Mouse (Mus musculus) MEL (cell line): ENCODE results near the gene Celsr2. TPM values are rescaled to one million over a fixed set of nuclear protein-coding genes. Genes with fewer than 3 reads are reported as not detected.

Source experiments
- DNase-seq: peaks from one replicate; pipeline ENCODE4 v3.0.0; 2011; ENCODE audit warnings: low read depth, low spot score
- H3K27ac ChIP-seq: 2 replicates; pipeline ENCODE4 v1.5.1; 2012; ENCODE audit warnings: low read depth, mild to moderate bottlenecking, control low read depth, low read length, moderate library complexity; ENCODE audit not compliant: control insufficient read depth
- H3K27me3 ChIP-seq, 2 experiments: fragments of 150-350 bp in 1 of 2; sonication (generic) in 1 of 2; 2 replicates each; pipeline ENCODE4 v1.6.1; 2012; ENCODE audit warnings: low read length in 2 of 2, mild to moderate bottlenecking in 2 of 2, improper control_type of control experiment in 1 of 2, moderate library complexity in 1 of 2; ENCODE audit not compliant: insufficient read depth in 2 of 2, control insufficient read depth in 1 of 2
- H3K36me3 ChIP-seq, 2 experiments: 2 replicates each; pipeline ENCODE4 v1.6.1; 2012 to 2014; ENCODE audit warnings: low read length in 2 of 2, improper control_type of control experiment in 1 of 2, inconsistent platforms in 1 of 2, mild to moderate bottlenecking in 1 of 2; ENCODE audit not compliant: insufficient read depth in 2 of 2, control insufficient read depth in 1 of 2
- H3K4me1 ChIP-seq, 2 experiments: fragments of 150-350 bp in 1 of 2; sonication (generic) in 1 of 2; 2 replicates each; pipeline ENCODE4 v1.6.1; 2012; ENCODE audit warnings: low read length in 2 of 2, improper control_type of control experiment in 1 of 2, mild to moderate bottlenecking in 1 of 2; ENCODE audit not compliant: insufficient read depth in 2 of 2, control insufficient read depth in 1 of 2
- H3K4me3 ChIP-seq, 2 experiments: fragments of 150-350 bp in 1 of 2; sonication (generic) in 1 of 2; 2 replicates each; pipeline ENCODE4 v1.5.1; 2012; ENCODE audit warnings: low read depth in 2 of 2, low read length in 2 of 2, mild to moderate bottlenecking in 2 of 2, moderate library complexity in 2 of 2, control low read depth in 1 of 2, improper control_type of control experiment in 1 of 2; ENCODE audit not compliant: control insufficient read depth in 1 of 2, insufficient read depth in 1 of 2
- H3K79me2 ChIP-seq: 2 replicates; pipeline ENCODE4 v1.6.1; 2012; ENCODE audit warnings: mild to moderate bottlenecking, low read length, moderate library complexity; ENCODE audit not compliant: control insufficient read depth, poor library complexity, insufficient read depth
- H3K9ac ChIP-seq: 2 replicates; pipeline ENCODE4 v1.6.1; 2012; ENCODE audit warnings: low read depth, mild to moderate bottlenecking, control low read depth, low read length, moderate library complexity; ENCODE audit not compliant: control insufficient read depth, poor library complexity, severe bottlenecking
- H3K9me3 ChIP-seq: fragments of 150-350 bp; sonication (generic); replicated peaks from 2 replicates; pipeline ENCODE4 v1.6.1; 2012; ENCODE audit warnings: mild to moderate bottlenecking, low read length, improper control_type of control experiment, moderate library complexity; ENCODE audit not compliant: insufficient read depth
- BHLHE40 ChIP-seq: IDR thresholded peaks from 2 replicates; pipeline ENCODE4 v1.6.1; 2012; ENCODE audit warnings: low read depth, mild to moderate bottlenecking, inconsistent platforms, low read length, improper control_type of control experiment, borderline replicate concordance
- CHD1 ChIP-seq: IDR thresholded peaks from 2 replicates; pipeline ENCODE4 v1.6.1; 2012; ENCODE audit warnings: low read depth, mild to moderate bottlenecking, inconsistent platforms, low read length, improper control_type of control experiment
- CTCF ChIP-seq, 3 experiments: IDR thresholded peaks in 2 of 3; conservative IDR thresholded peaks in 1 of 3; 2 replicates each; pipeline ENCODE4 v1.5.1; 2011 to 2012; ENCODE audit warnings: low read length in 3 of 3, low read depth in 2 of 3, mild to moderate bottlenecking in 2 of 3, improper control_type of control experiment in 1 of 3, inconsistent platforms in 1 of 3, mixed read lengths in 1 of 3, moderate library complexity in 1 of 3; ENCODE audit not compliant: control insufficient read depth in 1 of 3, insufficient read depth in 1 of 3, poor library complexity in 1 of 3, severe bottlenecking in 1 of 3
- E2F4 ChIP-seq: IDR thresholded peaks from 2 replicates; pipeline ENCODE4 v1.6.1; 2011; ENCODE audit warnings: low read depth, low read length, improper control_type of control experiment, borderline replicate concordance
- ELF1 ChIP-seq: IDR thresholded peaks from 2 replicates; pipeline ENCODE4 v1.6.1; 2014; ENCODE audit warnings: low read depth, mild to moderate bottlenecking, inconsistent platforms, low read length, improper control_type of control experiment, moderate library complexity
- EP300 ChIP-seq, 2 experiments: IDR thresholded peaks; 2 replicates each; pipeline ENCODE4 v1.6.1; 2011; ENCODE audit warnings: improper control_type of control experiment in 2 of 2, low read length in 2 of 2, low read depth in 1 of 2, mild to moderate bottlenecking in 1 of 2
- ETS1 ChIP-seq: IDR thresholded peaks from 2 replicates; pipeline ENCODE4 v1.6.1; 2012; ENCODE audit warnings: low read depth, mild to moderate bottlenecking, inconsistent platforms, low read length, improper control_type of control experiment, moderate library complexity
- GABPA ChIP-seq: IDR thresholded peaks from 2 replicates; pipeline ENCODE4 v1.6.1; 2012; ENCODE audit warnings: low read depth, mild to moderate bottlenecking, inconsistent platforms, low read length, improper control_type of control experiment, moderate library complexity
- GATA1 ChIP-seq: IDR thresholded peaks from 2 replicates; pipeline ENCODE4 v1.6.1; 2011; ENCODE audit warnings: low read depth, low read length, improper control_type of control experiment
- JUND ChIP-seq: IDR thresholded peaks from 2 replicates; pipeline ENCODE4 v1.6.1; 2011; ENCODE audit warnings: low read depth, mild to moderate bottlenecking, improper control_type of control experiment, low read length
- KAT2A ChIP-seq: conservative IDR thresholded peaks from 2 replicates; pipeline ENCODE4 v1.6.1; 2012; ENCODE audit warnings: low read depth, low read length, improper control_type of control experiment, inconsistent platforms
- MAFK ChIP-seq: IDR thresholded peaks from 2 replicates; pipeline ENCODE4 v1.6.1; 2011; ENCODE audit warnings: low read depth, mild to moderate bottlenecking, low read length, improper control_type of control experiment, borderline replicate concordance
- MAX ChIP-seq: IDR thresholded peaks from 2 replicates; pipeline ENCODE4 v1.6.1; 2011; ENCODE audit warnings: low read length, improper control_type of control experiment
- MAZ ChIP-seq: IDR thresholded peaks from 2 replicates; pipeline ENCODE4 v1.6.1; 2012; ENCODE audit warnings: low read depth, mild to moderate bottlenecking, inconsistent platforms, low read length, improper control_type of control experiment
- MEF2A ChIP-seq: IDR thresholded peaks from 2 replicates; pipeline ENCODE4 v1.6.1; 2014; ENCODE audit warnings: low read depth, mild to moderate bottlenecking, inconsistent platforms, low read length, improper control_type of control experiment; ENCODE audit not compliant: poor library complexity, insufficient replicate concordance, severe bottlenecking; ENCODE audit errors: extremely low read depth
- MXI1 ChIP-seq: IDR thresholded peaks from 2 replicates; pipeline ENCODE4 v1.6.1; 2011; ENCODE audit warnings: mild to moderate bottlenecking, low read depth, low read length, improper control_type of control experiment
- MYB ChIP-seq: IDR thresholded peaks from 2 replicates; pipeline ENCODE4 v1.6.1; 2011; ENCODE audit warnings: mild to moderate bottlenecking, low read depth, low read length, improper control_type of control experiment
- MYC ChIP-seq: IDR thresholded peaks from 2 replicates; pipeline ENCODE4 v1.6.1; 2011; ENCODE audit warnings: low read depth, mild to moderate bottlenecking, low read length, improper control_type of control experiment, moderate library complexity
- NELFE ChIP-seq: IDR thresholded peaks from 2 replicates; pipeline ENCODE4 v1.6.1; 2011; ENCODE audit warnings: low read depth, low read length, improper control_type of control experiment
- NRF1 ChIP-seq: IDR thresholded peaks from 2 replicates; pipeline ENCODE4 v1.6.1; 2014; ENCODE audit warnings: low read depth, mild to moderate bottlenecking, inconsistent platforms, low read length, improper control_type of control experiment, moderate library complexity; ENCODE audit not compliant: poor library complexity, insufficient read depth, severe bottlenecking
- POLR2A ChIP-seq, 2 experiments: IDR thresholded peaks; 2 replicates each; pipeline ENCODE4 v1.6.1; 2011 to 2012; ENCODE audit warnings: low read length in 2 of 2, mild to moderate bottlenecking in 2 of 2, control low read depth in 1 of 2, improper control_type of control experiment in 1 of 2, low read depth in 1 of 2, moderate library complexity in 1 of 2; ENCODE audit not compliant: control insufficient read depth in 1 of 2, insufficient read depth in 1 of 2, poor library complexity in 1 of 2
- POLR2AphosphoS2 ChIP-seq: IDR thresholded peaks from 2 replicates; pipeline ENCODE4 v1.6.1; 2011; ENCODE audit warnings: low read length, improper control_type of control experiment
- POLR2AphosphoS5 ChIP-seq: IDR thresholded peaks from 2 replicates; pipeline ENCODE4 v1.6.1; 2012; ENCODE audit warnings: low read depth, borderline replicate concordance, mild to moderate bottlenecking, inconsistent platforms, low read length, moderate library complexity, mixed read lengths
- RAD21 ChIP-seq: IDR thresholded peaks from 2 replicates; pipeline ENCODE4 v1.6.1; 2011; ENCODE audit warnings: mild to moderate bottlenecking, low read depth, low read length, improper control_type of control experiment
- RCOR1 ChIP-seq: IDR thresholded peaks from 2 replicates; pipeline ENCODE4 v1.6.1; 2012; ENCODE audit warnings: low read depth, mild to moderate bottlenecking, inconsistent platforms, low read length, improper control_type of control experiment
- SIN3A ChIP-seq: IDR thresholded peaks from 2 replicates; pipeline ENCODE4 v1.6.1; 2012; ENCODE audit warnings: low read length, improper control_type of control experiment, inconsistent platforms
- SMC3 ChIP-seq: IDR thresholded peaks from 2 replicates; pipeline ENCODE4 v1.6.1; 2011; ENCODE audit warnings: low read depth, low read length, improper control_type of control experiment
- TAL1 ChIP-seq: IDR thresholded peaks from 2 replicates; pipeline ENCODE4 v1.6.1; 2012; ENCODE audit warnings: mild to moderate bottlenecking, inconsistent platforms, low read length, moderate library complexity, mixed read lengths
- TCF12 ChIP-seq: IDR thresholded peaks from 2 replicates; pipeline ENCODE4 v1.6.1; 2014; ENCODE audit warnings: low read depth, mild to moderate bottlenecking, inconsistent platforms, low read length, improper control_type of control experiment, moderate library complexity
- UBTF ChIP-seq: IDR thresholded peaks from 2 replicates; pipeline ENCODE4 v1.6.1; 2012; ENCODE audit warnings: low read depth, mild to moderate bottlenecking, inconsistent platforms, low read length, improper control_type of control experiment, moderate library complexity, borderline replicate concordance; ENCODE audit not compliant: insufficient read depth
- USF1 ChIP-seq: IDR thresholded peaks from 2 replicates; pipeline ENCODE4 v1.6.1; 2014; ENCODE audit warnings: low read depth, mild to moderate bottlenecking, inconsistent platforms, low read length, improper control_type of control experiment, moderate library complexity
- USF2 ChIP-seq, 2 experiments: IDR thresholded peaks; 2 replicates each; pipeline ENCODE4 v1.6.1; 2011 to 2012; ENCODE audit warnings: improper control_type of control experiment in 2 of 2, low read length in 2 of 2, borderline replicate concordance in 1 of 2, inconsistent platforms in 1 of 2, low read depth in 1 of 2, mild to moderate bottlenecking in 1 of 2; ENCODE audit not compliant: insufficient read depth in 1 of 2
- ZC3H11A ChIP-seq: IDR thresholded peaks from 2 replicates; pipeline ENCODE4 v1.6.1; 2012; ENCODE audit warnings: low read depth, mild to moderate bottlenecking, inconsistent platforms, low read length, improper control_type of control experiment
- ZKSCAN1 ChIP-seq: IDR thresholded peaks from 2 replicates; pipeline ENCODE4 v1.6.1; 2012; ENCODE audit warnings: low read depth, mild to moderate bottlenecking, inconsistent platforms, low read length, improper control_type of control experiment, moderate library complexity
- ZMIZ1 ChIP-seq: IDR thresholded peaks from 2 replicates; pipeline ENCODE4 v1.6.1; 2012; ENCODE audit warnings: low read depth, mild to moderate bottlenecking, inconsistent platforms, low read length, improper control_type of control experiment, moderate library complexity
- ZNF384 ChIP-seq: IDR thresholded peaks from 2 replicates; pipeline ENCODE4 v1.6.1; 2012; ENCODE audit warnings: low read depth, mild to moderate bottlenecking, inconsistent platforms, low read length, improper control_type of control experiment
- polyA plus RNA-seq, 2 experiments: library from polyadenylated mRNA; stranded (reverse) in 1 of 2; unstranded in 1 of 2; fragments of >175 nt in 1 of 2; fragments of >200 nt in 1 of 2; gene quantifications; 2 replicates each; pipeline versions ENCODE4 v1.2.1 to v1.2.4; 2012; ENCODE audit warnings: low replicate concordance in 2 of 2, low read depth in 1 of 2; ENCODE audit not compliant: insufficient read length in 2 of 2, insufficient read depth in 1 of 2, missing spikeins in 1 of 2
- total RNA-seq: library from RNA; depleted of rRNA; stranded (reverse); fragments of 300-350 nt; gene quantifications from 2 replicates; pipeline ENCODE4 v1.2.3, GENCODE M21; 2012

The Celsr2 gene
- total and polyA plus RNA-seq, 3 experiments, result 0.04 TPM; not detected in 2

DNA sequence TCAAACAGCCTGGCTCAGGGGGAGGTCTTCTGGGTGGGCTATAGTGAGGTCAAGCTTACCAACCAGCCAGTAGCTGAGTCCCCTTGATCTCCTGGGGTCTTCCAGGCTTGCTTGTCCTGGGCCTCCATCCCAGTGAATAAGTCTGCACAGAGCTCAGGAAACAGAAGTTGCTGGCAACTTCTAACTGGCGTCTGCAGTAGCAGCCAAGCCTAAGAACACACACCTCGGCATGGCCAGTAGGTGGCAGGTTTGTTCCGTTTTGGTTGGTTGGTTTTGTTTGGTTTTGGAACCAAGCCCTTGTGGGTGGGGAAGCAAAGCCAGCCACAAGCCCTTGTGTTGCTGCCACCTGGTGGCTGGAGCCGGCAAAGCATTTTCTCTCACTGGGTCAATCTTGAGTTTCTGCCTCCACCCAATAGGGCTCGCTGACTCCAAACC lies 26.2 kb downstream of the Celsr2 start:
- Histone ChIP-seq H3K4me3 (no peak overlapping the region; a peak in 1 of 4 replicates), H3K79me2 (no peaks in the 10 kb centered on the region), H3K9me3 (no peaks in the 10 kb centered on the region), H3K4me1 (peaks cover 0 to 7% of the 10 kb centered on the region in 2 experiments; a peak in 3 of 4 replicates), H3K36me3 (peaks cover 0 to 3% of the 10 kb centered on the region in 2 experiments; a peak in 2 of 4 replicates), H3K27ac (no peak overlapping the region), H3K9ac (peak overlapping the region; percentile 15; the same call in 1 of the 2 replicates), H3K27me3 (peaks cover 0 to 4% of the 10 kb centered on the region in 2 experiments; a peak in 2 of 4 replicates)
- peak; percentile 98 for DNase-seq
- TF ChIP-seq RCOR1, result 0 out of 2 replicates have a peak, but pooled peaks have one; percentile 28
- TF ChIP-seq ZC3H11A, result peak; percentile 89
- TF ChIP-seq NRF1, result no peak
- no peak for TF ChIP-seq ZMIZ1
- no peak for TF ChIP-seq CHD1
- TF ChIP-seq POLR2AphosphoS5, result no peak
- no peak for TF ChIP-seq POLR2A (IDR thresholded peaks at IDR 0.05; ENCODE audit: control insufficient read depth in 1 of 2, insufficient read depth in 1 of 2, low read depth in 1 of 2, low read length in 2 of 2, poor library complexity in 1 of 2)
- peak; percentile 47; the same call in 1 of the 2 replicates for TF ChIP-seq TCF12
- TF ChIP-seq USF2 (IDR thresholded peaks at IDR 0.05; ENCODE audit: borderline replicate concordance in 1 of 2, insufficient read depth in 1 of 2, low read depth in 1 of 2, low read length in 2 of 2), result no peak
- TF ChIP-seq MXI1, result peak; percentile 75
- TF ChIP-seq NELFE, result no peak
- peak; percentile 92 for TF ChIP-seq SIN3A
- no peak for TF ChIP-seq GABPA
- TF ChIP-seq E2F4, result no peak
- TF ChIP-seq ZNF384, result no peak; the same call in 1 of the 2 replicates
- 0 out of 2 replicates have a peak, but pooled peaks have one; percentile 38 for TF ChIP-seq MYB
- TF ChIP-seq TAL1, result no peak
- peak; percentile 38; the same call in 1 of the 2 replicates for TF ChIP-seq JUND
- TF ChIP-seq MAX, result no peak
- peak in 1 of 2 experiments; percentile 63; a peak in 2 of 4 replicates for TF ChIP-seq EP300 (IDR thresholded peaks at IDR 0.05; ENCODE audit: low read depth in 1 of 2, low read length in 2 of 2)
- peak; percentile 99 for TF ChIP-seq SMC3
- 0 out of 2 replicates have a peak, but pooled peaks have one; percentile 23 for TF ChIP-seq ELF1
- TF ChIP-seq GATA1, result no peak
- peak; percentile 35; the same call in 1 of the 2 replicates for TF ChIP-seq BHLHE40
- TF ChIP-seq POLR2AphosphoS2, result no peak
- TF ChIP-seq MAZ, result peak; percentile 56; the same call in 1 of the 2 replicates
- TF ChIP-seq RAD21, result peak; percentile 89
- no peak for TF ChIP-seq UBTF
- no peak for TF ChIP-seq USF1
- peak; percentile 41; the same call in 1 of the 2 replicates for TF ChIP-seq MYC
- TF ChIP-seq MEF2A, result 0 out of 2 replicates have a peak, but pooled peaks have one; percentile 22
- TF ChIP-seq ETS1, result peak; percentile 50; the same call in 1 of the 2 replicates
- no peak for TF ChIP-seq KAT2A
- no peak for TF ChIP-seq ZKSCAN1
- peak in 2 of 3 experiments; percentile 89 to 95 for TF ChIP-seq CTCF (IDR thresholded peaks at IDR 0.05 in 2 of 3, conservative IDR thresholded peaks at IDR 0.05 in 1 of 3; ENCODE audit: control insufficient read depth in 1 of 3, insufficient read depth in 1 of 3, low read depth in 2 of 3, low read length in 3 of 3, poor library complexity in 1 of 3, severe bottlenecking in 1 of 3)
- TF ChIP-seq MAFK, result no peak
